Mouse (Mus musculus): ENCODE measurements around the gene Abca13. TPM values are rescaled to one million over a fixed set of nuclear protein-coding genes. Genes with fewer than 3 reads are reported as not detected.
"Not testable (repeated sequence)": the region's sequence is repeated elsewhere in the genome, so short reads cannot be mapped to it uniquely, and the experiment has no call there.

Gene Abca13
- under 1 TPM in 1 of 2 experiments, not detected in 1; 0.02 TPM for total RNA-seq (2021)
- long read RNA-seq, experiment 1 = 0 reads
- long read RNA-seq, experiment 2 = 0 reads

DNA sequence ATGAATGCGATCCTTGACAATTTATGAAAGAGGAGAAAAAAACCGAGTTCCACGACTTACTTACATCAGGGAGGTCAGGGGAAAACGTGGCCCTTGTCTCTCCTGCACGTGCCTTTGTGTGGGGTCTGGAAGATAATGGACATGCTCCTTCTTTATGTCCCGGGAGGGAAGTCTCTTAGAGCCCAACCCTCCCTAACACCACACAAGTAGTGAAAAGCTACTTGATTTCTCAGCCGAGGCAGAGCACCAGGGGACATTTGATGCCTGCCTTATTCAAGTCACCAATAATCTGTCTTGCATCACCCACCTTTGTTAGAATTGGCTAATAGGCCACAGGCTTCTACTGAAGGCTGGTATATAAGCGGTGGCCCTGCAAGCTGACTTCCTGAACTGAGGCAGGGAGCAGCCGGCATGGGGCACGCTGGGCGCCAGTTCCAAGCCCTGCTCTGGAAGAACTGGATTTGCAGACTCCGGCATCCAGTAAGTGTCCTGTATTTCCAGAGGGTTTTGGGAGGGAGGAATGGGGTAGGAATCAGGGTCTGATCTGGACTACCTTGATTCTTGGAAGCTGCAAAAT is at the start of gene Abca13:
Abca13 (plus strand) TSS at position 388 of the 577 bp plus-strand sequence.
- no peak for DNase-seq (ENCODE audit: low spot score)

DNA sequence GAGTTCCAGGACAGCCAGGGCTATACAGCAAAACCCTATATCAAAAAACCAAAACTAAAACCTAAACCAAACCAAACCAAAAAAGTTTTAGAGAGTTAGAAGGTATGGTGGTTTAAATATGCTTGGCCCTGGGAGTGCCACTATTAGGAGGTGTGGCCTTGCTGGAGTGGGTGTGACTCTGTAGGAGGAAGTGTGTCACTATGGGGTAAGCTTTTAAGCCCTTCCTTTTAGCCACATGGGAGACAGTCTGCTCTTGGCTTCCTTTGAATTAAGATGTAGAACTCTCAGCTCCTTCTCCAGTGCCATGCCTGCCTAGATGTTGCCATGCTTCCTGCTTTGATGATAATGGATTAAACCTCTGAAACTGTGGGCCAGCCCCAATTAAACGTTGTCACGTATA is 46.6 kb upstream of the Abca13 start:
- DNase-seq (ENCODE audit: low spot score) = no peak

DNA sequence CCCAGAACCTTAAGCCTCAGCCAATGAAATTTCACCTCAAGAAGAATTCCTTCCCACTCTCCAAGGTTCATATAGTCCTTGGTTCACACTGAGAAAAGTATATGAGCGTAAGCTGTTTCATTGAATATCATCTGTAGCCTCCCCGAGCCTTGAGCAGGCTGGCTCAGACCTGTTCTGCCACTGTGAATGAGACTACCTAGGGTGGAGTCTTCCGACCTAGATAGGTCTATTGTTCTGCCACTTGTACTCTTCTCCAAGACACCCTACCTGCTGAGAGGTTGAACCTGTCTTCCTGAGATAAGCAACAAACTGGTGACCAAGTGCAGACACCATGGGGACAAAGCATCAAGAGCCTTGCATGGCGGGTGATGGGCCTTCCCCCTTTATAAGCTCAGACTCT is 45.6 kb upstream of the Abca13 start:
- no peak for DNase-seq (ENCODE audit: low spot score)

DNA sequence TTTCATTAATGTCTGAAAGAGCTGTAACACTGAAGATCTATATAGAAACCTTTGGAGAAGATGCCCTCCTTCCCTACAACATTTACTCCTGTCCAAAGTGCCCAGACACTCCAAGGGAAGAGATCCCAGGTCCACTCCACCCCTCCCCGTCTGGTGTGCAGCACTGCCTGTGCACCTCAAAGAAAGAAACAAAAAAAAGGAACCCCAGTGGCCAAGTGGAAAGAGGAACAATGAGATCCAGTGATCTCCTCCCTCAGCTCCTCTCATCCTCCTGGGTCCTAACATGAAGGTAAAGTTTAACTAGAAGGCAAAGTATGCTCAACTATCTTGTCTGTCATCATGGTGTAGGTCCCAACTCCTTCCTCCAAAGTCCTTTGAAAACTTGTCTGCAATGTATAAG is 45.1 kb upstream of the Abca13 start:
- DNase-seq (ENCODE audit: low spot score) = no peak

DNA sequence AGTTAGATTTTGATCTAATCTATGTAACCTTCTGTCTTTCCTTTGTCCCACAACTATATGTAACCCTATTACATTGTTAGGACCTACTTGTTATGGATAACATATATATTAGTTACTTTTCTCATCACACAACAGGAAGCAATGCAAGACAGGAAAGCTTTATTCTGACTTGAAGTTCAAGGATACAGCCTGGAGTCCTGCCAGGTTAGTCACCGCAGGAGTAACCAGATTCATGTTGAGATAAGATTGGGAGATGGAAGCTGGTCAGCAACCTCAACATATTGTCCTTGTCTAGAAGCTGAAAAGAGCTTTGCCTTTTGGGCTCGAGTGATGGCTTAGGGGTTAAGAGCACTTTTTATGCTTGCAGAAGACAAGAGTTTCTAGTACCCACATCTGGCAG is 43.5 kb upstream of the Abca13 start:
- no peak for DNase-seq (ENCODE audit: low spot score)

DNA sequence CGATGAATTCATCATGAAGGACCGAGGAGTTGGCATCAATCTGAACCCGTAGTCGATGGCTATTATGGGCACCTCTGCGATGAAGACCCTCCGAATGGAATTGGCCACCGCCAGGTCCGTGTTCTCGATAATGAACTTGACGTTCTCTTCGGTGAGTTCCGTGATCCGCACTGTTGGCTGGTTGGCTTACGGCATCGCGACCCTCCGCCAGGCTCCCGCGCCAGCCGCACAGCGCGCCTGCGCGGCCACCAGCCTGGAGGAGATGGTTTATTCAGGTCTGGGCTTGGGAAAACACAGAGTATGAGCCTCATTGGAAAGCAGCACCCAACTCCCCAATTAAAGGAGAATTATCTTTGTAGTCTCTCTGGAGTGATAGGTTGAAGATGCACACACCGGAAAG is 41.3 kb upstream of the Abca13 start:
- DNase-seq (ENCODE audit: low spot score) = not testable (repeated sequence)

DNA sequence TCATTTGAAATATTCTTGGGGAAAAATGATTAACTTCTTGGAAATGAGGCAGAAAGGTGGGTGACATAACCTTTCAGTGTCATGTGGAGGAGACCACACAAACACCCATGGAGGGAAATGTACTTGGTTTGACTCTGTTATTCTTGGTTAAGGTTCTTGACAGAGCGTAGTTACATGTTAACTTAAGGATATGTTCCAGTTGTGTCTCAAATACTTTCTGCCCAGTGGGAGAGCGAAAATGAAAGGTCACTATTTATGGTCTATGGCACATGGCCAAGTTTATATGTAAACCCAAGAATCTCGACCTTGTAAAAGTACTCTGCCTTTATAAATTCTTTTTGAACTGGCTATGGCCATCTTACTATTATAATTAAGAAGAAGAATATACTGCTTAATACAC is 31.8 kb upstream of the Abca13 start:
- no peak for DNase-seq (ENCODE audit: low spot score)

DNA sequence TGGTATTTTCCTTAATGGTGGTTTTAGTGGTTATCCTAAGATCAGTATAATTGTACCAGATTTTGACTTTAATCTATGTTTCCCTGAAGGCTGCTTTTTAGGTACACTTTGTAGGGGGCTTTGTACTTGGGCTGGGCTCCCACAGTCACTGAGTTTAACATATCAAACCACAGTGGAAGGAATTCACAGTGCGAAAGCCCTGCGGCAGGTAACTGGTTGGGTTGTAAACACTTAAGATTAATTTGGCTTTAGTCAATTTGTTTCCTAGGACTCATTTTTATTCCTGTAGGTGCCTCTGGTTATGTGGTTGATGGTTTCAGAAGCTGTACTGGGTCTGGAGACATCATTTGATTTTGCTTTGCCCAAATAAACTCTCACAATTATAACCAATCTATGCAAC is 24.4 kb upstream of the Abca13 start:
- DNase-seq (ENCODE audit: low spot score) = no peak

DNA sequence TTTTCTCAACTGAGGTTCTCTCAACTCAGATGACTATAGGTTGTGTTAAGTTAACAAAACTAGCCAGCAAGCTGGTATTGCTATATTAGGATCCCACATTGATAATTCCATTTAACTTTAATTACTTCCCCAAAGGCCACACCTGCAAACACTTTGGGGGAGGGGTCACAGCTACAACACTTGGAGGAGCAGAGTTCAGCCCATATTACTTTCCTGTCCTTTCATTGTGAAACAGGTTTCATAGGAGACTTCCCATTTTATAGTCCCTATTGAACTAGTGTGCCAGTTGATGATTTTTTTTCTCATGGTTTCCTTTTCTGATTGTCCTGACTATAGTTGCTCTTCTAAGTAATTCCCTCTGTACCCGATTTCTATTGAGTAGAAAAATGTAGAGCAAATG is 10.3 kb upstream of the Abca13 start:
- DNase-seq (ENCODE audit: low spot score) = no peak

DNA sequence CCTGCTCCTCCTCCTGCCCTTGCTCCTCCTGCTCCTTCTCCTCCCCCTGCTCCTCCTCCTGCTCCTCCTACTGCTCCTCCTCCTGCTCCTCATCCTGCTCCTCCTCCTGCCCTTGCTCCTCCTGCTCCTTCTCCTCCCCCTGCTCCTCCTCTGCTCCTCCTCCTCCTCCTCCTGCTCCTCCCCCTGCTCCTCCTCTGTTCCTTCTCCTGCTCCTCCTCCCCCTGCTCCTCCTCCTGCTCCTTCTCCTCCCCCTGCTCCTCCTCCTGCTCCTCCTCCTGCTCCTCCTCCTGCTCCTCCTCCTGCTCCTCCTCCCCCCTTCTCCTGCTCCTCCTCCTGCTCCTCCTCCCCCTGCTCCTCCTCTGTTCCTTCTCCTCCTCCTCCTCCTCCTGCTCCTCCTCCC is 2.3 kb upstream of the Abca13 start:
- DNase-seq (ENCODE audit: low spot score) = not testable (repeated sequence)

DNA sequence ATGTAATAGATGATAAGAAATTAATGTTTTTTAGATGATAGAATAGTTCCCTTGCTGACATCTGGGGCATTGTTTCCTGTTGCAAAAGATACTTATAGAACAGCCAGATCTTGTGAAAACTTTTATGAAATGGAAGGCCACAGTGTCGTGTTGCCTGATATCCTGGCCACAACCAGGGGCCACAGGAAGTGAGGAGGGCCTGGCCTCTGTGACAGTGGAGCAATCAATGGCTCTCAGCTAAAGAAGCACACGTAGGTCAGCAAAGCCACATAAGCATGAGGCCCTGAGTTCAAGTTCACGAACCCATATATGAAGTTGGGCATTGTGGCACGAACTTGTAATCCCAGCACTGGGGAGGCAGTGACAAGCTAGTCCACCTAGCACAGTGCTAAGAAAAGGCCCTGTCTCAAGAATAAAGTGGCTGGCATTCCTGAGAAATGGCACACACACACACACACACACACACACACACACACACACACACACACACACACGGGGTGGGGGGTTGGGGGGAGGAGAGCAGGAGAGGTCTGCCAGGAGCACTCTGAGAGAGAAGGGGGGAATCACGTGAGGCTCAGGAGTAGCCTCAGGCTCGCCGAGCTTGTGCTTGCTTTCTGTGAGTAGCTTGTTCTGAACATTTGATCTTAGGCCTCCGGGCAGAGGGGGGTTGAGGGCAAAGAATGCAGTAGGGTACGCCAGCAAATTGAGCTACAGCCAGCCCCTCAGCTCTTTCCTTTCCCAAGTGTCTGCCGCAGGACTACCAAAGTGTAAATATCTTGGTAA is 779 bp upstream of the Abca13 start:
- DNase-seq (ENCODE audit: low spot score) = no peak

DNA sequence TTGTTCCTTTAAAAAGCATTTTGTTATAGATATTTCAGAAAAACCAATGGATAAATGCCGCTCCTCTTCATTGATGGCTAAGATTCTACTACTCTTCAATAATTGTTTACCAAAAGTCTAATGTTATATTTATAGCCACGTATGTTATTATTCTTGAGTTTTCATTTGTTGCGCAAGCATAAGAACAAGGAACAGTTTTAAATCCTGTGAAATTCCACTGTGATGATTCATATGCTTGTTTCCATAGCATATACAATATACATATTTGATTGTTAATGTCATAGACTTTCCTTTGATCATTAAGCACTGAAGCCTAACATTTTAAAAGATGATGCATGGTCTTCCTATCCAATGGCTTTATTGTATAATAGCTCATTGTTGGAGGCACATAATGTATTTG is 3.1 kb downstream of the Abca13 start:
- DNase-seq (ENCODE audit: low spot score) = no peak

DNA sequence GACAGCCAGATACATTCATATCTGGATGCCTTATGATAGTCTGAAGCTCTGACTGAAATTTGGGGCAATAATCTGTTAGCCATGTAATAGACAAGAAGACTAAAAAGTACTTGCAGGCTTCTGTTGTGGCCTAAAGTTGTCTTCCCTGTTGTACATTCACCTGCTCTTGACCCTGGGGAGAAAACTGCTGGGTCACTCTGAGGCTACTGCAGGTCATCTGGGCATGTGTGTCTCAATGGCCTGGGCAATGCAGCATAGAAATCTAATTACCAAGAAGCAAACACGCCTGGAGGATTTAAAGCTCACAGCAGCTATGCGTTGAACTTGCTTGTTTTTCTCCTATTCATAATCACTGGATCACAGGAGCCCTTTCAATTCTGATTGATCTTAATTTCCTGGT is 8.1 kb downstream of the Abca13 start:
- DNase-seq (ENCODE audit: low spot score) = no peak

DNA sequence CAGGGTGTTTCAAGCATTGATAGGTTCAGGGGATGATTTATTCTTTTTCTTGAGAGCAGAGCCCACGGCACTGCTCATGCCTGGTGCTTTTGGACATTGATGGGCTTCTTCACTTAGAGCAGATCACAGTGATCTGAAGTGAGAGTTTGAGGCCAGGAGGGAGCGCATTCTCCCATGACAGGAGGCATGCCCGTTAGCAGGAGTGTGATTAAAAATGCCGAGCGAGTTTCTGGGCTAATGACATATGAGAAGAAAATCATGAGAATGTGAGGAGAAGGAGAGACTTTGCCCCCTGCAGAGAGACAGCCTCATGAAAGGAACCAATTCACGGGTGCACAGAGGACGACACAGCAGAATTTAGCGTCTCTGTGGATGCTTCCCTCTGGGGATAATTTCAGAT is 19.0 kb downstream of the Abca13 start:
- DNase-seq (ENCODE audit: low spot score) = no peak

DNA sequence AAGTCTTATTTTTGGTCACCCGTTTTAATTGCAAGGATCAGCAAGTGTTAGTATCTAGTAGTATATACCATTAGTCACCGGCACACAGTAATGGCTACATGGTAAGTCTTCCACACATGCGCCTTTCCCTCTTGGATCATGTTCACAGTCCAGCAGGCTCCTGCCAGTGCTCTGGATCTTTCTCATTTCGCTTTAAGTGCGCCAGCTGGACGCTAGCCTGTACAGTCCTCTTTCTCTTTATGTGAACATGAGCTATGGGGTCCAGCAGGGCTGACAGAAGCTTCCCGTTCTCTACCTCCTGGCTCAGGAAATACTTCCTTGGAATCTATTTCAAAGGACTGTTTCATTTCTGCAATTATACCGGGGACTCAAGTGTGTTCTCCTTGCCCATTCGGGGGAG is 21.8 kb downstream of the Abca13 start:
- DNase-seq (ENCODE audit: low spot score) = no peak

DNA sequence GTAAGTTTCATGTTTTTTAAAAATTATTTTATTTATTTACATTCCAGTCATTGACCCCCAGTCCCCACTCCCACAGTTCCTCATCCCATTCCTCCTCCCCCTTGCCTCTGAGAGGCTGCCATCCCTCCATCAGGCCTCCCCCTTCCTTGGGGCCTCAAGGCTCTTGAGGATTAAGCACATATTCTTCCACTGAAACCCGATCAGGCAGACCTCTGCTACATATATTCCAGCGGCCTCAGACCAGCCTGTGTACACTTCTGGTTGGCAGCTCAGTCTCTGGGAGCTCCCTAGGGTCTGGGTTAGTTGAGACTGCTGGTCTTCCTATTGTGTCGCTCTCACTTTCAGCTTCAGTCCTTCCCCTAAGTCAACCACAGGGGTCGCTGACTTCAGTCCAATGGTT is 24.5 kb downstream of the Abca13 start:
- no peak for DNase-seq (ENCODE audit: low spot score)

DNA sequence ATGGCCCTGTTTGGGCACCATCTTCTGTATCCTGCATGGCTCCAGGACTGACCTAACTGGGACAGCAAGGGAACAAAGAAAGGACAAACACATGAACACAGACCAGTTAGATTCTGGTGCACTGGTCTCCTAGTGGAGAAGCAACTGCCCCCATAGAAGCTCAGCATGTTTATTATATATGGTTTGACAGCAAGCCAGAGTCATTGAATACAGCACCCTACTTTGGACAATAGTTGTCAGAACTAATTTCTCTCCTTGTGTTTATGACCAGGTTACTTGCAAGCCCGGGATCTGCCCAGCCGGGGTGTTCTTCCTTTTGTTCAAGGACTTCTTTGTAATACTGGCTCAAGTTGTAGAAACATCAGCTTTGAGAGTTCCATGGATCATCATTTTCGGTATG is 28.8 kb downstream of the Abca13 start:
- DNase-seq (ENCODE audit: low spot score) = no peak

DNA sequence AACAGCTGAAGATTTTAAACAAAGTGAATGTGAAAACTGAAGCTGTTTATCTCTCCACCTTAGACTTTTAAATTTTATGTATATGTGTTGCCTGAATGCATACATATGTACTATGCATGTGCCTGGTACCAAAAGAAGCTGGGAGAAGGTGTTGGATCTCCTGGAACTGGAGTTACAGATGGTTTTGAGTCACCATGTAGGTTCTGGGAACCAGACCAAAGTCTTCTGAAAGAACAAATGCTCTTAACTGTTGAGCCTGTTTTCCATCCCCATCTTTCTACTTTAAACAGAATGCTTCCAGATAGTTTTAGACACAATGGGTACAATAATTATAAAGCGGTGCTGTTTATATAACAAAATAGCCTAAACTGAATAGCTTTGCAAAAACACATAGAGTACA is 29.9 kb downstream of the Abca13 start:
- no peak for DNase-seq (ENCODE audit: low spot score)

DNA sequence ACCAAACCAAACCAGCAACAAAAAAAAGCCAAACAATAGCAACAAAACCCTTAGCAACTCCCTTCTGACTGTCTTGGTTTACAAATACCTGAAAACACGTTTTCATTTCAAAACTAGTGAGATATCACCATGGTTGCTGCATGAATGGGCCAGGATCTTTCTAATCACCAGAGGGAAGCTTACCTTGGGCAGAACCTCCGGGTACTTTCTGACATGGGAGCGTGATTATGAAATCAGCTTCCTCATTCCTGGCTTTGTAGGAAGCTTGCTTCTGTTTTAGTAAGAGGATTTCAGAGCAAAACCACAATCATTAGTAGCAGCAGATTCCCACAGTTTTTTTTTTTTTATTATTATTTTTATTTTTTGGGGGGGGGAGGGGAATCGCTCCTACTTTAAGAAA is 34.7 kb downstream of the Abca13 start:
- DNase-seq (ENCODE audit: low spot score) = no peak

DNA sequence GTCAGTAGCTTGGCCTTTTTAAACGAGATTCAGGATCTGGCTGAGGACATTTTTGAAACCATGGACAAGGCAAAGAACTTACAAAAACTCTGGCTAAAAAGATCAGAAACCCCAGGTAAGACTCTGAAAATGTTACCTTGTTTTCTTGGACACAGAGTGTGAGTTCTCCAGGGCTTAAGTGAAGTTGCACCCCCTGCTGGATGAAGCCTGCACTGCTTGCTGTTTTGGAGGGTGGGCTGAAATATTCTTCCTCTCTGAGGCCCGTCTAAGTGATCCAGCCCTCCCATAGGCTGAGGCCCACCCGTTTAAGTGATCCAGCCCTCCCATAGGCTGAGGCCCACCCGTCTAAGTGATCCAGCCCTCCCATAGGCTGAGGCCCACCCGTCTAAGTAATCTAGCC is 57.9 kb downstream of the Abca13 start:
- DNase-seq (ENCODE audit: low spot score) = not testable (repeated sequence)

DNA sequence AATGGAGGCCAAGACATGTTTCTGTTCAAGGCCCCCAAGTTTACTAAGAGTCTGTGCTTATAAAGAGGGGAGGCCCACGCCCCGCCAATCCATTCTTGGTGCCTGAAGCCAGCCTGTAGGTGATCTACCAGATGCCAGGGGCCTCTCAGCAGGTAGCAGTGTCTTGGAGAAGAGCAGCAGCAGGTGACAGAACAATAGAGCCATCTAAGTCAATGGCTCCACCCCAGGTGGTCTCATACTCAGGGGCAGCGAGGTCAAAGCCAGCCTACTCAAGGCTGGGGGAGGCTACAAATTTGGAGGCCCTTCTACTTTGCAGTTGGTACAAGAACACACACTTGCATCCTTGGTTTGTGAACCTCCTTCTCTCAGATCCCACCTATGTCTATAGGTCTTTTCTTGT is 71.3 kb downstream of the Abca13 start:
- not testable (repeated sequence) for DNase-seq (ENCODE audit: low spot score)

DNA sequence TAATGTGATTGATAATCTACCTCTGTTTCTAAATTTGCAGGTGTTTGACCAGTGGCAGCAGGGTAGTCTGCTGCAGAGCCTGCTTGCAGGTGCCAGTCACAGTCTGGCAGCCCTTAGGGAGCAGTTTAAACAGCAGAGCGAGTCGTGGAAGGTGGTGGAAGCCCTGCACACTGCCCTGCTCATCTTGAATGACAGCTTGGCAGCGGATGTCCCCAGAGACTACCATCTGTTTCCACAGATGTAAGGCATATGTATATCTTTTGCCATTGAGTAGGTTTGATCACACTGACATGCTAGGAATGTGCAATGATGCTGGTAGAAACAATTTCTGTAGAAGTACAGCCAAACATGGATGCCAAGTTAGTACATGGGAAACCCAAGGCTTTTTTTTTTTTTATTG is 77.3 kb downstream of the Abca13 start:
- DNase-seq (ENCODE audit: low spot score) = no peak

DNA sequence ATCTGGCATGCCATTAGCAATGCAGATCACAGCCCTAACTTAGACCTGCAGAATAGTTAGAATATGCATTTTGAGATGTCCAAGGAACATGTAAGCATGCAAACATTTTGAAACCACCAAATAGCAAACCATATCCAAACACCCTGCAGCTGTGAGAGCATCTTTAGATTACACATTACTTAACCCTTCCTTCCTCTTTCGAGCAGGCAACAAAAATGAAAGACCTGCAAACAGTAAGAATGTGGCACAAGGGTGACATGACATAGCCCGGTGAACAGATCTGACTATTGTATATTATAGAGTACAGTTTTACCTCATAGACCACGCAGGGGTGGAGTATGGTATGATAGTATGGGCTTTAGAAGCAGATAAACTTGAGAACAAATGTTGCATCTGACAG is 93.5 kb downstream of the Abca13 start:
- no peak for DNase-seq (ENCODE audit: low spot score)
